Mouse (Mus musculus) heart, embryonic 12.5 days (tissue): ENCODE data around the gene Itga11. TPM values are rescaled to one million over a fixed set of nuclear protein-coding genes. Genes with fewer than 3 reads are reported as not detected.

Experiments
- polyA plus RNA-seq: library from polyadenylated mRNA; unstranded; fragments of >200 nt; fragmentation: Nextera tagmentation; extraction: Ambion mirVana; gene quantifications from 2 replicates; pipeline ENCODE4 v1.2.1, GENCODE M21; 2016

The Itga11 gene
- polyA plus RNA-seq, 1 experiment from 2014 or later: 1.00 TPM

Other genes with a start within 250 kb of the Itga11 start
- gene Coro2b, start 140.8 kb upstream of the Itga11 start, polyA plus RNA-seq: 5.8 and 6.0 TPM in 2 replicates
- gene Fem1b, start 134.1 kb downstream of the Itga11 start, polyA plus RNA-seq: 23.4 and 23.9 TPM in 2 replicates
- gene Cln6, start 161.0 kb downstream of the Itga11 start, polyA plus RNA-seq: 19.6 and 21.6 TPM in 2 replicates
- 0.27 and 0.52 TPM in 2 replicates for gene Calml4, start 180.3 kb downstream of the Itga11 start, polyA plus RNA-seq